Mouse (Mus musculus) induced T-regulatory cell, adult 2 months (primary cell): Measurements from ENCODE around the gene Fryl.

Source experiments
- DNase-seq: peaks from one replicate; pipeline ENCODE4 v3.0.0-alpha.2; 2012; ENCODE audit warnings: low read depth

Gene Fryl

GRCm38 (mm10) chr5:73255321-73256251 is 833 bp downstream of the Fryl start:
- peak; percentile 69 for DNase-seq

GRCm38 (mm10) chr5:73254660-73255059 is 1.8 kb downstream of the Fryl start:
- peak; percentile 68 for DNase-seq

- no peak for DNase-seq
Observed at GRCm38 (mm10) chr5:73252739-73253138, 3.7 kb downstream of the Fryl start.

GRCm38 (mm10) chr5:73249341-73249740 is 7.1 kb downstream of the Fryl start:
- DNase-seq, result no peak

- DNase-seq, result no peak
Observed at GRCm38 (mm10) chr5:73248211-73248610, 8.2 kb downstream of the Fryl start.

- DNase-seq, result no peak
Observed at GRCm38 (mm10) chr5:73246414-73246813, 10.0 kb downstream of the Fryl start.

GRCm38 (mm10) chr5:73244403-73244802 is 12.0 kb downstream of the Fryl start:
- DNase-seq, result no peak

GRCm38 (mm10) chr5:73241966-73242365 is 14.5 kb downstream of the Fryl start:
- no peak for DNase-seq

- peak; percentile 66 for DNase-seq
Observed at GRCm38 (mm10) chr5:73241332-73241731, 15.1 kb downstream of the Fryl start.

- DNase-seq, result no peak
Observed at GRCm38 (mm10) chr5:73240391-73240790, 16.0 kb downstream of the Fryl start.

- peak; percentile 65 for DNase-seq
Observed at GRCm38 (mm10) chr5:73236894-73237334, 19.5 kb downstream of the Fryl start.

GRCm38 (mm10) chr5:73235201-73235600 is 21.2 kb downstream of the Fryl start:
- peak; percentile 39 for DNase-seq

- no peak for DNase-seq
Observed at GRCm38 (mm10) chr5:73233018-73233881, 23.2 kb downstream of the Fryl start.

- no peak for DNase-seq
Observed at GRCm38 (mm10) chr5:73232267-73232666, 24.2 kb downstream of the Fryl start.

- DNase-seq, result no peak
Observed at GRCm38 (mm10) chr5:73231835-73232234, 24.6 kb downstream of the Fryl start.

GRCm38 (mm10) chr5:73230171-73230570 is 26.2 kb downstream of the Fryl start:
- no peak for DNase-seq

- DNase-seq, result no peak
Observed at GRCm38 (mm10) chr5:73229467-73229866, 27.0 kb downstream of the Fryl start.

GRCm38 (mm10) chr5:73228291-73229049 is 27.9 kb downstream of the Fryl start:
- no peak for DNase-seq

- no peak for DNase-seq
Observed at GRCm38 (mm10) chr5:73227518-73228101, 28.8 kb downstream of the Fryl start.

- peak; percentile 66 for DNase-seq
Observed at GRCm38 (mm10) chr5:73223065-73223464, 33.4 kb downstream of the Fryl start.

GRCm38 (mm10) chr5:73222397-73222796 is 34.0 kb downstream of the Fryl start:
- DNase-seq, result no peak

- DNase-seq, result no peak
Observed at GRCm38 (mm10) chr5:73221826-73222225, 34.6 kb downstream of the Fryl start.
